Mouse (Mus musculus): ENCODE data around the gene Cipc.
A peak's percentile ranks its signal among the peaks of the same experiment; 100 is the strongest.

The Cipc gene

DNA sequence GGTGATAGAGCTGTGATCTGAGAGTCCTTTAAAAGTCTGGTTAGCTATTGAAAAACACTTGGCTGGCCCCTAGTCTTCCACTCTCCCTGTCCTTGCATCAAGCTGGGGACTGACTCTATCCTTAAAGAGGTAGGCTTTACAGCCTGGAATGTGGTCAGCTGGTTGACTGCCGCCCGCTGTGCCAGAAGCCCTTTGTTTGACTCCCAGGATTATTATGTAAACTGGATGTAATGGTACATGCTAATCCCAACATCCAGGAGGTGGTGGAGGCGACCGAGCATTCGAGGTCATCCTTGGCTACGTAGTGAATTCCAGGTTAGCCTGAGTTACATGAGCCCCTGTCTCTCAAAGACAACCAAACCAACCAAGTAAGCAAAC, 14.3 kb upstream of the Cipc start:
- DNase-seq, result peak; percentile 75

DNA sequence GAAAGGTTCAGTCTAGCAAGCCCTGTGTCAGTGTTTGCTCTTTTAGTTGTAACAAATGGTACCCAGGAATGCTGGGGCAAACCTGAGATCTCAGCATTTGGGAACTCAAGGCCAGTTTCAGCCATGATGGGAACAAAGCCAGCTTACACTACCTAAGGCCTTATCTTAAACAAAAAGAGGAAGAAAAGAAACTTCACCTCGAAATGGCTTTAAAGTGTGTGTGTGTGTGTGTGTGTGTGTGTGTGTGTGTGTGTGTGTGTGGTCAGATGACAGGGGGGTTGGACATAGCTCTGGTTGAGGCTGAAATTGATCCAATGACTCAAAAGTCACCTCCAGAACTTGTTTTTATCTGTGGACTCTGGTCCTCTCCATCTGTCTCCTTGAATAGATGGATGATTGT, 12.1 kb upstream of the Cipc start:
- no peak for DNase-seq

DNA sequence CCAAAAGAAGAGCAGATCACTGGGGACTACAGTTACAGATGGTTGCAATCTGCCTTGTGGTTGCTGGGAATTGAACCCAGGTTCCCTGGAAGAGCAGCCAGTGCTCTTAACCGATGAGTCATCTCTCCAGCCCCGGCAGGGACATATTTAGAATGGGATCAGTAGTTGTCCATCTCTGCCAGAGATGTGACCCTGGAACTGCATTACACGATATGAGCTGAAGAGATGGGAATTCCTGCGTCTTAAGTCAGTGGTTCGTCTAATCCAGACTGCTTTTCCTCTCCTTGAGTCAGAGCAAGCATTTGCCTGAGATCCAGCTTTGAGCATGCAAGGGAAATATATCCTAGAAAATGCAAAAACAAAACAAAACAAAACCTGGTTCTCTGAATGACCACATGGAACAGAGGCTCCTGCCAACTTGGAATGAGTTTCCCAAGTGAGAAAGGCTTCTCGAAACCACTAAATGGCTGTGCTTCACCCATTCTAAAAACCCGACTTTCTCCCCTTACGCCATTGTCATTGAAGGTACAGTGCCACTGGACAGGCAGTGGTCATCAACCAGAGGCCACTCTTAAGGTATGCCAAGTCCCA, 11.1 kb upstream of the Cipc start:
- no peak for DNase-seq

- no peak for DNase-seq
Observed at GRCm38 (mm10) chr12:86936587-86937343, 10.1 kb upstream of the Cipc start.

DNA sequence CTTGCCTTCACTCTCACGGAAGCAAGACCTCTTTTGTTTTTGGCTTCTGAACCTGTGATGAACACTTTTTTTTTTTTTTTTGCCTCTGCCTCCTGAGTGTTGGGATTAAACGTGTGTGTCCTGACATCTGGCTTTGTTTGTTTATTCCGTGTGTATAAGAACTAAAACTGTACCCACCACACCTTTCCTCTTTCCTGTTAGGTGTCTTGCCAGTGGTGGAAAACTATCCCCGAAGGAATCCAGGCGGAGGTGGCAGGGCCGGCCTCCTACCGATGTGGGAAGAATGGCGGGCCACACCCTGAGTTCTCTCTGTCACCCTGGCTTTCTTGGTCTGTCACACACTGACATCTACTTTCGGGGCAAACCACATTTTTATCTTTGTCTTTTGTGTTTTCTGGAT, 8.3 kb upstream of the Cipc start:
- peak; percentile 31 for DNase-seq

DNA sequence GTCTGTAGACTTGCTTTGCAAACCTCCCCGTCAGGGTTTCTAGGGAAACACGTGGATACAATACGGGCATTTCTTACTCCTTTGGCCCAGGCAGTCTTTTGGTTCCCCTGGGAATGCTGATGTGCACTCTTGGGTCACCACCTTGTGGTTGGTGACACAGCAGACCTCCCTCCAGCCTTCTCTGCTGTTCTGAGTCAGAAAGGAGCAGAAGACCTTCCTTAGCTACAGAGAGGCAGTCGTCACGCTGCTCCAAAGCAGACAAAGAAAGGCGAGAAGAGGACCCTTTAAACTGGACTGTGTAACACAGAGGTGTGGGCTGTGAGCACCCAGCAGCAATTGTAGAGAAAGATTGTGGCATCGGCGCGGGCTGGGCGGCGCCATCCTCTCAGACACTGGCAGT, 5.7 kb upstream of the Cipc start:
- no peak for DNase-seq

DNA sequence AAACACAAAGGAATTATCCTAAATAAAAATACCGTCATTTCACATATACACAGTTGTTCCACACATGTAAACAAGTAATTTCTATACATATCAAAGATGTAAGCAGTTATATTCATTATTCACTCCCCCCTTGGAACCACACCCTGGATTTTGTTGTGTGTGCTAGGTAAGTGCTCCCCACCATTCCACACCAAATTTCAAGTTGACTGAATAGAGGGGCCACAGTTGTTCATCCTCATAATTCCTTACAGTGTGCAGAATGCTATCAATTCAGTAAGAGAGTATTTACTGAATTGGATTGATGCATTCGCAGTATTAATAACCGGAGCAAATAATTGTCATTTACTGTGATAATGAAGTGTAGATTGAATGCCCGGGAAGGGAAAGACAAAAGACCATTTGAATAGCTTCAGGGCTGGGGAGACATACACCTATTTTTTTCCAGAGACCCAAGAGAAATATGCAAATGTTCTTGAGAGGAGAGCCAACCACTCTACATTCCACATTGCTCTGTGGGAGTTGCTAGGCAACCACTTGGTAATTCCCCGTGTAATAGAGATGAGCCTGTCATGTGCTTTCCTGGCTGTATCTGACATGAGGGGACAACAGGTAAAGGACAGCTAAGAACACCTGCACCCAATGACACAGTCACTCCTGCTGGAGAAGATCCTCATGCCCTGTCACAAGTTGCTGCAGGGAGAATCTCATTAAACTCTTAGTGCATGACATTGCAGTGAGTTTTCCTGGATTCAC, 4.9 kb upstream of the Cipc start:
- no peak for DNase-seq

DNA sequence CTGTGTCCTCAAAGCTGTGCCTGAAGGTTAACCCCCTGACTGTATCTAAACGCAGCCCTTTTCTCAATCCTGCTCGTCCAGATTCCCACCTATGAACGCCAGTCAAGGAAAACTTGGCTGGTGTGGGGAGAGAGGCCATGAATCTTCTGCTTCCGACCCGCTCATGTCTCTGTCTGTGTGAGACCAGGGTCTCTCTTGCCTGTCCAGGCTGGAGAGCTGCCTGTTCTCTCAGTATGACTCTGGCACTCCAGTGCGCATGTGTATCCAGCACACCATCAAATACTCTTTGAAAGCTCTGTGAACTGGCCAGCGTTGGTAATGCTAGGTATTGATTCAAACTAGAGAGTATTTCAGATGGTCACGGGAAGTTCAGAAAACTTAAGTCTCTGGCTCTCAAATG, 3.4 kb upstream of the Cipc start:
- no peak for DNase-seq

GRCm38 (mm10) chr12:86945126-86945525, 1.7 kb upstream of the Cipc start:
- peak; percentile 80 for DNase-seq

DNA sequence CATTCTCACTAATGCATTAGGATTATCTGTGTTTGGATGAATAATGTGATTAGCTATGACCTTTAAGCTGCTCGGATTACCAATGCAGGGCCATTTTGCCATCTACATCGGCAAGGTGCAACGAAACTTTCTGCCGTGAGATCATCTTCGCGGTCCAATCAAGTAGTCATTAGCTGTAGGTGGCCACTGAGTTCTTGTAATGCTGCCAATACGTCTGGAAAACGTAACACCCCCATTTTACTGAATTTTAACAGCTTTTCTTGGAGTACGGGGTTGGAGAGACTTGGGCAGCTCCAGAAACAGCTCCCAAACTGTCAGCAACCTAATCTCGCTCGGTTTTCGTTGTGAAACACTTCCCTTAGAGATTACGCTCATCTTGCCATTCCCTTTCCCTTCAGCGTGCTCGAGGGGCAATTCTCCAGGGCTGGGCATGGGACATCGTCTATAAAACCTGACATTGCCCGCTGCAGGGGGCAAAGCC, 502 bp upstream of the Cipc start:
- no peak for DNase-seq

DNA sequence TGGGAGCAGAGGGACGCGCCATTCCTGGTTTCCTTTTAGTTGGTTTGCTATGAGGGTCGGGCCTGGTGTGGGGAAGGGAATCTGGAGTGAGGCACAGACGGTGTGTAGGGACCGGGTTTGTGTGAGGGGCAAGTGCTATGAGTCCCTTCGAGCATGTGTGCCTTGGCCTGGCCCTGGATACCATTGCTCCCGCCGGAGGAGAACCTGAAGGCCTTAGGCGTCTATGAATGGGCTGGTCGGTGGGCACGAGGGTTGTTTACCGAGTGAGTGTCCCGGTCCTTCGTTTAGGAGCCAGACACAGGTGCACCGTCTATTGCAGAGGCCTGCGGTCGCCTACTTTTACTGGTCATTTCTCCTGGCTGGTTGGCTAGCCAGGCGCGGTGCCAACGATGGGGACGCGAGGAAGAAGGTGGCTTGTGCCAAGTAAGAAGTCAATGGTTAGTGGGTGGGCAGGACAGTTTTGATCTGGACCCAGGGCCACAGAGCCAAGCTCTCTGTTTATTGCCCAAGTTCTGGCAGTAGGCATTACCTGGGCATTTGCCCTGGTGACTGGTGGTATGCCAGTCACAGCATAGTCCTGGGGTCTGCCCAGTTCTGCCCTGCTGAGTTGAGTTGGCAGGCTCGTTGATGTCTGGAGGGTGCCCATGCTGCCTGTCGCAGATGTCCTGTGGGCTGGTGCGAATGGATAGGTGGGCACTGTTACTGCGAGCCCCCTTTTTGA, 998 bp downstream of the Cipc start:
- DNase-seq, result peak; percentile 82

- peak; percentile 43 for DNase-seq
Observed at GRCm38 (mm10) chr12:86948627-86949026, 1.8 kb downstream of the Cipc start.

DNA sequence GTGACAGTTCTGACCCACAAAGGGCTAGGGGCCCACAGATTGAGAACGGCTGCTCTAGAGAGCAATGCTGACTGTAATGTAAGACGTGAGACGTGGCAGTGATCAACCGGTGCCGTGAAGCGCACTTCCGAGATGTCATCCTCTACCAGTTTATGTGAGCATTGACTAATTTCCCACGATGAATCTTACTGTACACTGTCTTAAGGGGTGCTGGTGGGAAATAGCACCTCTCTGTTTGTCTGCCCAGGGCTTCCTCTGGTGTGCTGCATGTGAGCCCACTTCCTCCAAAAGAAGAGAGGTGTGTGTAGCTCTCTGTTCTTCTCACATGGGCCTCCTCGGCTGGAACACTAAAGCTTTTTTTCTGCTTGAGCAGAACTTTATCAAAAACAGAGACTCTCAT, 2.7 kb downstream of the Cipc start:
- no peak for DNase-seq

- DNase-seq, result no peak
Observed at GRCm38 (mm10) chr12:86950161-86950960, 3.5 kb downstream of the Cipc start.

DNA sequence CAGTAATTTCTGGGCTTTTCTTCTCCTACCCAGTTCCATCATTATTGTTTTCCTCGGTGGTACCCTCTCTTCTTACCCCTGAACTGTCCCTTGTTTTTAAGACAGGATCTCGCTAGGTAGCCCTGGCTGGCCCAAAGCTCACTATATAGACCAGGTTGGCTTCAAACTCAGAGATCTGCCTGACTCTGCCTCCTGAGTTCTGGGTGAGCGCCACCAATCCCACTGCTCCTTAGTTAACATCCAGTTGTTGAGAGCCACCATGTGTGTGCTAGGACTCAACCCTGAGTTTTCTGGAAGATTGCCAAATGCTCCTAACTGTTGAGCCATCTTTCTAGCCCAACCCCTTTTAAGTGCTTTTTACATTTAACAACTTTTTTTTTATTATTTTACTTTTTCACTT, 4.1 kb downstream of the Cipc start:
- DNase-seq, result no peak

- DNase-seq, result no peak
Observed at GRCm38 (mm10) chr12:86952331-86952850, 5.5 kb downstream of the Cipc start.

GRCm38 (mm10) chr12:86955894-86956293, 9.1 kb downstream of the Cipc start:
- DNase-seq, result no peak

DNA sequence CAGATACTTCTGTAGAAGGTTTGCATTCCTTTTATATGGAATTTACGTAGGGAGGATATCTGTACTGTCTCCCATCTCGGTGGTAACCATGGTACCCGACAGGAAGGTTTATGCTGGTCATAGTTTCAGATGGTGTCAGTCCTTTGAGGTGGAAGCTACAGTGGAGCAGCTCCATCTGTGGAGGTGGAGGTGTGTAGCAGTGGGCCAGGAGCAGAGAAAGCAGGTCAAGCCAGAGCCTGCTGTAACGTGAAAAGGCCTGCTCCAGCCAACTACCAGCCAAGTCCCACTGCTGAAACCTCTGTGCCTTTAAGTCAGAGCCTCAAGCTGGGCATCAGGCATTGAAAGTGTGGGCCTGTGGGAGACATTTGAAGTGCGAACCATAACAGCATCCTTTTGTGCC, 11.7 kb downstream of the Cipc start:
- DNase-seq, result no peak

DNA sequence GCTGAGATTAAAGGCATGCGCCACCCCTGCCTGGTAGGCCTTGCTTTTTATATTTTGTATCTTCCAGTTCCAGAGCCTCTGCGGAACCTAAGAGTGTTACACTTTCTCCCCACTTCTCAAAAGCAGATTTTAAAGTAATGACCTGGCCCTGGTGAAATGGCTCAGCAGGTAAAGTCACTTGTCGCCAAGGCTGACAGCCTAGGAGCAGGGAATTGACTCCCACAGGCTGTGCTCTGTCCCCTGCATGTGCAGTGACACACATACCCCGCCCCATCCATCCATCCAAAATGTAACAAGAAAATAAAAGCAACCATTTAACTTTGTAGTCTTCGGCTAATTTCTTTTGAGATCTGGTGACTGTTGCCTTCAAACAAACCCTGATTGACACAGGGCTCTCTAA, 12.8 kb downstream of the Cipc start:
- no peak for DNase-seq

DNA sequence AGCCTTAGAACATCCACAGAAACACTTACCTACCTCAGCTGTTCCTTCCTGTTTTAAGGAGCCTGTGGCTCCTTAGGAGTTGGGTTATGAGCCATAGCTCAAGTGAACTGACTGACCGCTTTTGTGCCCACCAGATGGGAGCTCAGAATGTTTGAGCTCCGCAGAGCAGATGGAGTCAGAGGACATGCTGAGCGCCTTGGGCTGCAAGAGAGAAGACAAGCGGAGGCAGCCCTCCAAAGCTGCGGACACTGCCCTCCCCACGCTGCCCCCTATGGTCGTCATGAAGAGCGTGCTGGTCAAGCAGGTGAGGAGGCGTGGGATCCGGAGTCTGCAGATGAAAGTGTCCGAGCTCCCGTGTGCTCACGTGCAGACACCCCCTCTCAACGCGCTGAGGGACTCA, 13.3 kb downstream of the Cipc start:
- no peak for DNase-seq

GRCm38 (mm10) chr12:86960791-86961335, 14.0 kb downstream of the Cipc start:
- no peak for DNase-seq

All from kidney, adult 18-20 months (tissue).